Mouse (Mus musculus) B cell, adult (primary cell): Measurements from ENCODE around the gene Snapc3. TPM values are rescaled to one million over a fixed set of nuclear protein-coding genes. Genes with fewer than 3 reads are reported as not detected.

Experiments
- total RNA-seq: library from RNA; stranded (reverse); gene quantifications from 4 replicates; pipeline ENCODE4 v1.2.4, GENCODE M21; 2023; ENCODE audit not compliant: inconsistent age

Snapc3 gene
- 32.8 to 36.3 TPM (median 34.8 TPM) in 4 replicates for total RNA-seq

GRCm38 (mm10) chr4:83417160-83417819 lies at the start of gene Snapc3:
Snapc3 (plus strand) TSS chr4:83417724.

GRCm38 (mm10) chr4:83486117-83486901 lies 68.8 kb downstream of the Snapc3 start, which contains the start of gene Psip1:
Psip1 (minus strand) TSS chr4:83486459.

Other genes starting within 250 kb of the Snapc3 start
- gene Ttc39b, start 93.5 kb upstream of the Snapc3 start, total RNA-seq = 24.6 to 32.7 TPM (median 26.9 TPM) in 4 replicates
- gene Psip1, start 68.7 kb downstream of the Snapc3 start, total RNA-seq = 61.3 to 67.6 TPM (median 65.7 TPM) in 4 replicates
- gene Ccdc171, start 107.8 kb downstream of the Snapc3 start, total RNA-seq = 6.8 to 9.6 TPM (median 8.3 TPM) in 4 replicates